8 mouse cellular contexts compared by ENCODE assay signal in the genomic region with DNA sequence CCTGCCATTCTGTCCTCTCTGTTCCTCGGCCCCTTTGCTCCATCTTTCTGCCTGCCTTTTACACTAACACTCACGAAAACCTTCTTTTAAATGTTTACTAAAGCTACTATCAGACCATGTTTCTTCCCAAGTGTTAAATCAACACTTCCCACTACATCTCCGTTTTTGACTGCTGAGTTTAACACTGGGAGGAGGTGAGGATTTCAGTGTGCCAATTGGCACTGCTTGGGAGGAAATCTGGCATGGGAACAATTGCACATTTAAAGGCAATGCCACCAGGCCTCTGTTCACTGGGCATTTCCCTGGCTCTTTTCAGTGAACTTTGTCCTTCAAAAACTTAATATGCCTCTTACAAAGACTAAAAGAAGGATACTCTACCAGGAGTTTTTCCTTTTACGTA.
DNase-seq lines count a peak whose midpoint lies in the region; TF ChIP-seq lines count a peak whose summit lies in the region.
"Had no signal": no experiment of that assay in that cellular context is flagged by ENCODE, and none has a peak within 500 bp of the region (broad histone marks: within the 10 kb centered on the region; RNA-seq: fewer than 3 reads in every experiment).

No protein-coding gene starts in this region.

- intact Hi-C loops in left cerebral cortex, postnatal 36 days (cut with DNase I): no loop called here

- DNase-seq in frontal cortex, adult 2 months (ENCODE audit: extremely low spot score in 1 of 2, low spot score in 1 of 2): peak; percentile 19 to 76
- DNase-seq in frontal cortex, postnatal 25 days (ENCODE audit: low spot score in 2 of 2): no peak
- peak; percentile 87 for DNase-seq in brain, embryonic 14.5 days (ENCODE audit: low read depth)
- peak; percentile 7 to 12 for DNase-seq in frontal cortex, postnatal 10 days (ENCODE audit: low spot score in 2 of 2)
- DNase-seq in left cerebral cortex, postnatal 36 days (ENCODE audit: low spot score in 2 of 2): peak; percentile 14 to 20
- DNase-seq in natural killer cell, adult 2 months (ENCODE audit: low spot score in 2 of 2): no peak
- DNase-seq in embryo, embryonic 11 days: no peak
- DNase-seq: lung, embryonic 14.5 days had no signal

- TF ChIP-seq CTCF in brain, embryonic 14.5 days (IDR thresholded peaks at IDR 0.05; ENCODE audit: borderline replicate concordance, extremely low read depth, insufficient read depth, insufficient read length): no peak

- TF ChIP-seq POLR2A in brain, embryonic 14.5 days (IDR thresholded peaks at IDR 0.05; ENCODE audit: borderline replicate concordance, extremely low read depth, insufficient read depth, insufficient read length, poor library complexity, severe bottlenecking): no peak

Comparison
In these comparisons a context has a peak if more than half of its experiments do, and no peak if none do; other contexts are left out.
1. DNase-seq: peak in frontal cortex, adult 2 months (2 of 2), brain, embryonic 14.5 days (single experiment), frontal cortex, postnatal 10 days (2 of 2) and left cerebral cortex, postnatal 36 days (2 of 2); none in frontal cortex, postnatal 25 days (0 of 2), natural killer cell, adult 2 months (0 of 2) and embryo, embryonic 11 days (single experiment).